Mouse (Mus musculus) spleen, adult 2 months (tissue): Measurements from ENCODE around the gene Klc2.

ENCODE experiments used
- CTCF ChIP-seq: fragments of 200-500 bp; IDR thresholded peaks from 2 replicates; pipeline ENCODE4 v1.5.1; 2011; ENCODE audit warnings: mild to moderate bottlenecking, inconsistent platforms; ENCODE audit not compliant: insufficient read depth, insufficient read length, insufficient replicate concordance; ENCODE audit errors: extremely low read depth
- POLR2A ChIP-seq: fragments of 200-500 bp; IDR thresholded peaks from 2 replicates; pipeline ENCODE4 v1.6.1; 2011; ENCODE audit warnings: low read depth, low read length, inconsistent platforms

DNA sequence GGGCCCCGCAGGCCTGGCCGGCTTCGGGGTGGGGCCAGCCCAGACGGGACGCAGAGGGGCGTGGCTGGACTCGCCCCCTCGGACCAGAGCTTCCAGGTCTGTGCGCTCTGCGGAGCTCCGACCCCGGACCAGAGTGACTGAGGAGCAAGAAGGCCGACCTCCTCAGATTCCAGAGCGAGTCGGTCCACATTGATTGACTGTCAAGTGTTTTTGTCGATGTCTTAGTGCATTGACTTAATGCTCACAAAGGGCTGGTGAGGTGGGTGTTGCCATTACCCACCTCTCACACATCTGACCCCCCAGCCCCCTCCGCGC, at the start of gene Klc2:
- TF ChIP-seq POLR2A: no peak
- no peak for TF ChIP-seq CTCF
